Mouse (Mus musculus): Measurements from ENCODE around the gene Tmem191c. TPM values are rescaled to one million over a fixed set of nuclear protein-coding genes. Genes with fewer than 3 reads are reported as not detected.
"Not testable (repeated sequence)": the region's sequence is repeated elsewhere in the genome, so short reads cannot be mapped to it uniquely, and the experiment has no call there.

Gene Tmem191c
- 270 and 279 TPM in 2 replicates for polyA plus RNA-seq (2012; rRNA removed)

GRCm38 (mm10) chr16:17275721-17276120 is at the start of gene Tmem191c:
Gene Tmem191c, plus strand, starts transcription at chr16:17276077.
- peak within 1 kb of the TSS; percentile 86 for H3K4me3 ChIP-seq (ENCODE audit: control insufficient read depth, low read depth, low read length)
- peak within 1 kb of the TSS; percentile 42; the same call in 1 of the 2 replicates for H3K27ac ChIP-seq (ENCODE audit: control insufficient read depth, insufficient read depth, low read depth, low read length)
- no peaks in the 10 kb centered on the region for H3K36me3 ChIP-seq (ENCODE audit: control insufficient read depth, insufficient read depth, low read length)
- H3K4me1 ChIP-seq (ENCODE audit: control insufficient read depth, insufficient read depth, low read length) = peaks cover 6% of the 10 kb centered on the region
- H3K27me3 ChIP-seq (ENCODE audit: control insufficient read depth, insufficient read depth, low read length) = no peaks in the 10 kb centered on the region
- no peak for TF ChIP-seq POLR2A (IDR thresholded peaks at IDR 0.05; ENCODE audit: control insufficient read depth, low read depth, low read length)
- TF ChIP-seq CTCF (IDR thresholded peaks at IDR 0.05; ENCODE audit: control insufficient read depth, insufficient read depth, insufficient replicate concordance, low read depth, low read length) = no peak

- no peak overlapping the region for H3K4me3 ChIP-seq (ENCODE audit: control insufficient read depth, low read depth, low read length)
- no peak overlapping the region for H3K27ac ChIP-seq (ENCODE audit: control insufficient read depth, insufficient read depth, low read depth, low read length)
- no peaks in the 10 kb centered on the region for H3K36me3 ChIP-seq (ENCODE audit: control insufficient read depth, insufficient read depth, low read length)
- H3K27me3 ChIP-seq (ENCODE audit: control insufficient read depth, insufficient read depth, low read length) = no peaks in the 10 kb centered on the region
- no peak for TF ChIP-seq CTCF (IDR thresholded peaks at IDR 0.05; ENCODE audit: control insufficient read depth, insufficient read depth, insufficient replicate concordance, low read depth, low read length)
- no peak for TF ChIP-seq POLR2A (IDR thresholded peaks at IDR 0.05; ENCODE audit: control insufficient read depth, low read depth, low read length)
- H3K4me1 ChIP-seq (ENCODE audit: control insufficient read depth, insufficient read depth, low read length) = peaks cover 2% of the 10 kb centered on the region; the same call in 1 of the 2 replicates
Observed at GRCm38 (mm10) chr16:17226496-17226895, 49.4 kb upstream of the Tmem191c start.

- not testable (repeated sequence) for H3K36me3 ChIP-seq (ENCODE audit: control insufficient read depth, insufficient read depth, low read length); H3K4me3 ChIP-seq (ENCODE audit: control insufficient read depth, low read depth, low read length); H3K27me3 ChIP-seq (ENCODE audit: control insufficient read depth, insufficient read depth, low read length); H3K27ac ChIP-seq (ENCODE audit: control insufficient read depth, insufficient read depth, low read depth, low read length)
- H3K4me1 ChIP-seq (ENCODE audit: control insufficient read depth, insufficient read depth, low read length) = peaks cover 13% of the 10 kb centered on the region
Observed at GRCm38 (mm10) chr16:17231523-17231922, 44.4 kb upstream of the Tmem191c start.

GRCm38 (mm10) chr16:17232794-17233701 is 42.8 kb upstream of the Tmem191c start, which contains the start of gene Hic2:
Gene Hic2, plus strand, starts transcription at chr16:17233572.
- Histone ChIP-seq H3K27ac (ENCODE audit: control insufficient read depth, insufficient read depth, low read depth, low read length) (peak within 1 kb of the TSS; percentile 71), H3K27me3 (ENCODE audit: control insufficient read depth, insufficient read depth, low read length) (no peaks in the 10 kb centered on the region), H3K4me3 (ENCODE audit: control insufficient read depth, low read depth, low read length) (peak within 1 kb of the TSS; percentile 87), H3K36me3 (ENCODE audit: control insufficient read depth, insufficient read depth, low read length) (no peaks in the 10 kb centered on the region), H3K4me1 (ENCODE audit: control insufficient read depth, insufficient read depth, low read length) (peaks cover 13% of the 10 kb centered on the region)
- peak; percentile 84 for TF ChIP-seq POLR2A (IDR thresholded peaks at IDR 0.05; ENCODE audit: control insufficient read depth, low read depth, low read length)
- TF ChIP-seq CTCF (IDR thresholded peaks at IDR 0.05; ENCODE audit: control insufficient read depth, insufficient read depth, insufficient replicate concordance, low read depth, low read length) = no peak

- no peak for TF ChIP-seq CTCF (IDR thresholded peaks at IDR 0.05; ENCODE audit: control insufficient read depth, insufficient read depth, insufficient replicate concordance, low read depth, low read length)
- TF ChIP-seq POLR2A (IDR thresholded peaks at IDR 0.05; ENCODE audit: control insufficient read depth, low read depth, low read length) = no peak
- peaks cover 13% of the 10 kb centered on the region for H3K4me1 ChIP-seq (ENCODE audit: control insufficient read depth, insufficient read depth, low read length)
- H3K4me3 ChIP-seq (ENCODE audit: control insufficient read depth, low read depth, low read length) = peak overlapping the region; percentile 87
- no peaks in the 10 kb centered on the region for H3K36me3 ChIP-seq (ENCODE audit: control insufficient read depth, insufficient read depth, low read length)
- H3K27ac ChIP-seq (ENCODE audit: control insufficient read depth, insufficient read depth, low read depth, low read length) = peak overlapping the region; percentile 71
- no peaks in the 10 kb centered on the region for H3K27me3 ChIP-seq (ENCODE audit: control insufficient read depth, insufficient read depth, low read length)
Observed at GRCm38 (mm10) chr16:17233702-17234498, 42.0 kb upstream of the Tmem191c start.

GRCm38 (mm10) chr16:17234499-17234895 is 41.4 kb upstream of the Tmem191c start:
- H3K4me3 ChIP-seq (ENCODE audit: control insufficient read depth, low read depth, low read length) = peak overlapping the region; percentile 87; the same call in 1 of the 2 replicates
- H3K36me3 ChIP-seq (ENCODE audit: control insufficient read depth, insufficient read depth, low read length) = no peaks in the 10 kb centered on the region
- peaks cover 13% of the 10 kb centered on the region for H3K4me1 ChIP-seq (ENCODE audit: control insufficient read depth, insufficient read depth, low read length)
- TF ChIP-seq CTCF (IDR thresholded peaks at IDR 0.05; ENCODE audit: control insufficient read depth, insufficient read depth, insufficient replicate concordance, low read depth, low read length) = no peak
- TF ChIP-seq POLR2A (IDR thresholded peaks at IDR 0.05; ENCODE audit: control insufficient read depth, low read depth, low read length) = no peak
- H3K27me3 ChIP-seq (ENCODE audit: control insufficient read depth, insufficient read depth, low read length) = no peaks in the 10 kb centered on the region
- H3K27ac ChIP-seq (ENCODE audit: control insufficient read depth, insufficient read depth, low read depth, low read length) = peak overlapping the region; percentile 71; the same call in 1 of the 2 replicates
